Mouse (Mus musculus): ENCODE measurements around the gene Pax7.

Pax7 gene

GRCm38 (mm10) chr4:139810762-139811438, 22.4 kb downstream of the Pax7 start:
- DNase-seq, result no peak

- DNase-seq, result no peak
Observed at GRCm38 (mm10) chr4:139809381-139809820, 23.9 kb downstream of the Pax7 start.

- DNase-seq, result no peak
Observed at GRCm38 (mm10) chr4:139807820-139808219, 25.5 kb downstream of the Pax7 start.

- no peak for DNase-seq
Observed at GRCm38 (mm10) chr4:139807191-139807808, 26.0 kb downstream of the Pax7 start.

GRCm38 (mm10) chr4:139804896-139805295, 28.4 kb downstream of the Pax7 start:
- DNase-seq, result no peak

- DNase-seq, result no peak
Observed at GRCm38 (mm10) chr4:139803981-139804380, 29.3 kb downstream of the Pax7 start.

GRCm38 (mm10) chr4:139799436-139800100, 33.8 kb downstream of the Pax7 start:
- DNase-seq, result no peak

- DNase-seq, result no peak
Observed at GRCm38 (mm10) chr4:139797344-139797743, 36.0 kb downstream of the Pax7 start.

GRCm38 (mm10) chr4:139796115-139796514, 37.2 kb downstream of the Pax7 start:
- DNase-seq, result no peak

- no peak for DNase-seq
Observed at GRCm38 (mm10) chr4:139791168-139791567, 42.2 kb downstream of the Pax7 start.

- no peak for DNase-seq
Observed at GRCm38 (mm10) chr4:139789772-139790171, 43.6 kb downstream of the Pax7 start.

GRCm38 (mm10) chr4:139782926-139783467, 50.3 kb downstream of the Pax7 start:
- DNase-seq, result no peak

GRCm38 (mm10) chr4:139771125-139771631, 62.1 kb downstream of the Pax7 start:
- DNase-seq, result no peak

GRCm38 (mm10) chr4:139767823-139768222, 65.5 kb downstream of the Pax7 start:
- no peak for DNase-seq

- DNase-seq, result no peak
Observed at GRCm38 (mm10) chr4:139767115-139767718, 66.1 kb downstream of the Pax7 start.

GRCm38 (mm10) chr4:139761911-139762310, 71.4 kb downstream of the Pax7 start:
- no peak for DNase-seq

GRCm38 (mm10) chr4:139760736-139761135, 72.6 kb downstream of the Pax7 start:
- DNase-seq, result no peak

GRCm38 (mm10) chr4:139758512-139759340, 74.6 kb downstream of the Pax7 start:
- DNase-seq, result no peak

- DNase-seq, result no peak
Observed at GRCm38 (mm10) chr4:139756931-139757330, 76.4 kb downstream of the Pax7 start.

- no peak for DNase-seq
Observed at GRCm38 (mm10) chr4:139754148-139754710, 79.1 kb downstream of the Pax7 start.

GRCm38 (mm10) chr4:139750926-139751325, 82.4 kb downstream of the Pax7 start:
- DNase-seq, result no peak
